Mouse (Mus musculus) ES-E14 (cell line): Measurements from ENCODE around the gene Uri1.

Experiments used
- HCFC1 ChIP-seq: IDR thresholded peaks from 2 replicates; pipeline ENCODE4 v1.6.1; 2012; ENCODE audit warnings: low read length, inconsistent platforms, borderline replicate concordance; ENCODE audit not compliant: insufficient read depth
- MAFK ChIP-seq: IDR thresholded peaks from 2 replicates; pipeline ENCODE4 v1.6.1; 2014; ENCODE audit warnings: mild to moderate bottlenecking, low read depth, low read length, inconsistent platforms; ENCODE audit not compliant: insufficient read depth
- ZNF384 ChIP-seq: IDR thresholded peaks from 2 replicates; pipeline ENCODE4 v1.6.1; 2012; ENCODE audit warnings: low read depth, low read length, inconsistent platforms

GRCm38 (mm10) chr7:37979729-37980128 lies 43.6 kb downstream of the Uri1 start:
- TF ChIP-seq MAFK (no peak), ZNF384 (no peak), HCFC1 (no peak)
